Mouse (Mus musculus): ENCODE measurements around the gene Edaradd.
"Not testable (repeated sequence)": the region's sequence is repeated elsewhere in the genome, so short reads cannot be mapped to it uniquely, and the experiment has no call there.

The Edaradd gene

DNA sequence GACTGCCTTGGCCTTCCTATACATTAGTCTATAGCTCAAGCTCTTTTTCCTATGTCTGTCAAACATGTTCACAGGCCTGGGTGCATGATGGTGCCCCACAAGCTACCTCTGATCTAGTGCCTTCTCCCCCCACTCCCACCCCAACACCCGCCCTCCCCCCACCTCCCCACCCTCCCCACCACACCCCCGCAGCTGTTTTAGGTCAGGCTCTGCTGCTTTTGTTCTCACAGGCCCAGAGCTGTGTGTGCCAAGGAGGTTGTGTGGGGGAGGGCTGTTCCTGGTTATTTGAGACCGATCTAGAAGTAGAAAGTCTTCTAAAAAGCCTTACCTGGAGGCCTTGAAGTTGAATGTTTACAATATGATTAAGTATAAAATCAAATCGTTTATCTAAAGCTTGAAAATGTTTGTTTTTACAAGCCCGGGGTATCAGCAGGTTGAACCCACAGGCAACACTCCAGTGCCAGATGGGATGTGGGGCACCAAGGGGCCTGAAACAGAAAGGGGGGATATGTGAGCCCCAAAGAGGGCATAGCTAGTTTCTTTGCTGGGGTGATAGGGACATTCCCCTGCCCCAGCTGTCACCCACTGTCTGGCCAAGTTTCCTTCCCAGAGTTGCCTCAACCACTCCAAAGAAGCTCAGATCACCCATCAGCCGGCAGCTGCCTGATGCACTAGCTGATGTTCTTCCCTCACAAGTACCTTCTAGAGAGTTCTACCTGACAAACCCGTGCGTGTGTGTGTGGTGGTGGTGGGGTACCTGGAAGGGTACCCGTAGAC lies 8.9 kb downstream of the Edaradd start:
- peak; percentile 67 to 79 for DNase-seq

DNA sequence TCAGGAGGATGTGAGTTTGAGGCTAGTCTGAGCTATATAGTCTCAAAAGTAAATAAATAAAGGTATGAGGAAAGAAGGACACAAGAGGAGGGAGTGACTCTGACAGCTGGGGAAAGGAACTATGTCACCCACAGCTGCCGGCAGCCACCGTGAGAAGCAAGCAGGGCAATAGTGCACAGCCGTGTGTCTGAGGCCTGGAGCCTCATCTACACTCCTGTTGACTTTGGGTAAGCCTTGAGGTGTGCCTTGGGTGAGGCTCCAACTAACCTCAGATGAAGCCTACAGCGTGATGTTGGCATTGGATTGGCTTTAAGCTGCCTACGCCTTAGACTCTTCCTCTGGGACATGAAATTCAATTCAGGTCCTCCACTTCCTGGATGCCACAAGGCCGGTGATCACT lies 10.2 kb downstream of the Edaradd start:
- peak; percentile 52 to 79 for DNase-seq

DNA sequence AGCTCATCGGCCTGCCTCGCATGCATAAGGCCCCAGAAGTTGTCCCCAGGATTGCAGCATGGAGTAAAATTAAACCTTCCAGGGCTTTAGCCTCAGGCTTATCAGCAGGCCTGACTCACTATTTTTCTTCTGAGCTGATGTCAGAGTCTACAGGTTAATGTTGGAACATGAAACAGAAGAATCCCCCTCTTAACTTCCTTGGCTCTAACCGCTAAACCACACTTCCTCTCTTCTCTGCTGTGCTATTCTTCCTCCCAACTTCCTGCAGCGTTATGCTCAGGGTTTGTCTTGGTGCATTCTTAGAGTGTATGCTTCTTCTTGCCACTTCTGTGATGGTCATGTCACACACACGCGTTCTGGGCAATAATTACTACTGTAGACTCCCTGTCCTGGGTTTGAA lies 12.8 kb downstream of the Edaradd start:
- DNase-seq, result peak; percentile 45 to 52

DNA sequence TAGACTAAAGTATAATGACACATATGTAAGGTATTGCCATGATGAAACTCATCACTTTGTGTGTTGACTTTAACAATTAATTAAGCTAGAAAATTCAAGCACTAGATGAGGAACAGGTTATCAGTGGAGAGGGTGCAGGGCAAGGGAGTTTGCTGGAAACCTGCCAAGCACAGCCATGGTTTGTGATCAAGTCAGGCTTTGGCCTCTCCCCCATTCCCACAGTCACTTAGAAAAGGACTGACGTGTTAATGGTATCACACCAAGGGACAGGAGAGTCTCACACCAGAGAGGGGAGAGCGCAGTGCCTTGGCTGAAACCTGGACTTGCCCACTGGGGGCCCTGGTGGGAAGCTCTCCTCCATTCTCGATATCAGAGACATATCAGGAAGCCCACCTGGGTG lies 14.9 kb downstream of the Edaradd start:
- DNase-seq, result no peak

DNA sequence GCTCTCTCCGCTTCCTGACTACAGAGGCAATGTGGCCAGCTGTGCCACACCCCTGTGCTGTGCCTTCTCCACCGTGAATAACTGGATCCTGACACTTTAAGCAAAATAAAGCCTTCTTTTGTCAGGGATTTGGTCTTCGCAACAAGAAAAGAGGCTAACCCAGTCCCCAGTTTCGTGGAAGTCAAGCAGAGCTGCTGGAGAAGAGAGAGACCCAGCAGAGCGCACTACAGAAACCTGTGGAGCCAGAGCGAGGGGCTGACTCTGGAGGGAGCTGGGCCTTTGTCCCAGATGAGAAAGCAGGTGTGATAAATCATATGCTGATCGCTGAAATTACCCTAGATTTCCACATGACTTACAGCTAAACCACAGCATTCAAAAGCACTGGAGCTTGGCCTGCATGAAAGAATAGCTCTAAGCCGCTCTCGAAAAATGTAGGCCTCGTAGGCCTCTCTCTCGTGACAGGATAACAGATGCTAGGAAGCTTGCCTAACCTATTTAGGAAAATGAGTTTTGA lies 16.9 kb downstream of the Edaradd start:
- DNase-seq, result peak; percentile 37 to 40

DNA sequence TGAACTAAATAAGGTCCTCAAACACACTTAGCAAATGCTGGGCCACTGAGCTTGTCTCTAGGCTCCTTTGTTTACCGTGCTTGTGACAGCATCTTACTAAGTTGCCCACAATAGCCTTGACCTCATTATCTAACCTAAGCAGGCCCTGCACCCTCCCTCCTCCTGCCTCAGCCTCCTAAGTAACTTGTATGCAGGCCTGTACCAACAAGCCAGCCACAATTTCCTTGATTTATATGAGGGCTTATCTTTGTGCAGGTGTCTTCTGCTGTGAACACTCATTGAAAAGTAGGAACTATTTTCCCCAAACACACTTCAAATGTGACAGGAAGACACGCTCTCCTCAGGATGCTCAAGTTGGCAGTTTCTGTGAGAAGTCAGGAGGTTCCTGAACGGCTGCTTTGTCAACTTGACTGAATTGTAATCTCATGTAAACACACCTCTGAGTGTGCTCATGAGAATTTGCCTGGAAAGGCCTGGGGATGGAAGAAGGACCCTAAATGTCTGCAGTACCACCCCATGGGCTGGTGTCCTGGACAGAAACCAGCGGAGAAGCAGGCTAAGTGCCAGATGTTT lies 17.5 kb downstream of the Edaradd start:
- DNase-seq, result no peak

DNA sequence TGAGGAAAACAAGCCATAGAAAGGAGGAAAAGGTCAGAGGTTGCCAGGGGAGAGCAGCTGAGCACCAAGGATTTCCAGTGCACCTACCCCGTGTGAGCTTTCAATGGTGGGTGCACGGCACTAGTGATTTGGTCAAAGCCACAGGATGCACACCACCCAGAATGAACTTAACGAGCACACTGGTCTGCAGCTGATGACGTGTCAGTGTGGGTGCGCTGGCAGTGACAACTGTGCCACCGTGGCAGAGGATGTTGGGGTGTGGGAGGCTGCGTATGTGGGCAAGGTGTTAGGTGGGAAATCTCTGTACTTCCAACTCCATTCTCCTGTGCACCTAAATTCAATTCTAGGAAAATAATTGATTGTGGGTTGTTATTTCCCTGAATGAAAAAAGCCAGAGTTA lies 21.1 kb downstream of the Edaradd start:
- DNase-seq, result no peak

DNA sequence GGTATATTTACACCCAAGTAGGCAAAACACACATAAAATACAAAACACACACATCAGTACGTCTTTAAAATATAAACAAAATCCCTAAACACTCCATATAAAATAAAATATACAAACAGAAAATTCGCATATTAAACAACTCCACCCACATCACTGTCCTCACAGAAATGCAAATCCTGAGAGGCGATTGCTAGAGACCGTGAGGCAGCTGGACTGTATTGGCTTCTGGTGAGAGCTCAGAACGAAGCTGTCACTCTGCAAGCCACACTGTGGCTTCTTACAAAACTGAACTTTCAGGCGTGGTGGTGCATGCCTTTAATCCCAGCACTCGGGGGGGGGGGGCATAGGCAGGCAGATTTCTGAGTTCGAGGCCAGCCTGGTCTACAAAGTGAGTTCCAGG lies 22.4 kb downstream of the Edaradd start:
- no peak for DNase-seq

DNA sequence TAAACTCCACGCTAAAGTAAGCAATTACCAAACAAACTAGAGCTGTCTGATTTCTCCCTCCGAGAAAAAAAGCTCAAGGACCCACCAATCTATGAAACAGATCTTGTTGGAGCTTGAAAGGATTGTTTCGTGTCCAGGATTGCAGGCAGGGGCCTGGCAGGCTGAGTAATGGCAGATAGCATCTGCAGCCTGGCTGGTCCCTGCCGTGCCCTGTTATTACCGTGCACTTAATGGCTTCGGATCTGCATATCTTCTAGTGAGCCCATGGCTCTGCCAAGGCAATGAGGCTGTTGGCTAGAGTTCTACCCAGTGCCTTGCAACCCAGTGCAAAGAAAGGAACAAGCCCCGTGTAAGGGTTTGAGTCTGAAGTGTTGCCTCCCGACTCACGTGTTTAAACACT lies 25.5 kb downstream of the Edaradd start:
- no peak for DNase-seq

DNA sequence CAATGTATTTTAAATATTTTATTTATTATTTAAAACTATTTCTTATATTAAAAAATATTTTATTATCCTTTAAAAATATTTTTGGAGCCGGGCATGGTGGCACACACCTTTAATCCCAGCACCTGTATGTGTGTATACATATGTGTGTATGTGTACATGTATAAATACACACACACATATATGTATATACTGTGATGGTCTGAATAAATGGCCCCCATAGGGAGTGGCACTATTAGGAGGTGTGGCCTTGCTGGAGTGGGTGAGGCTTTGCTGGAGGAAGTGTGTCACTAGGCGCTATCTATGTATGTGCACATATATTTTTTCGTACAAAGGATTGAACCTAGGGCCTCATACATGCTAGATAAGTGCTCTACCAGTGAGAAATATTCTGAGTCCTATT lies 27.7 kb downstream of the Edaradd start:
- DNase-seq, result no peak

DNA sequence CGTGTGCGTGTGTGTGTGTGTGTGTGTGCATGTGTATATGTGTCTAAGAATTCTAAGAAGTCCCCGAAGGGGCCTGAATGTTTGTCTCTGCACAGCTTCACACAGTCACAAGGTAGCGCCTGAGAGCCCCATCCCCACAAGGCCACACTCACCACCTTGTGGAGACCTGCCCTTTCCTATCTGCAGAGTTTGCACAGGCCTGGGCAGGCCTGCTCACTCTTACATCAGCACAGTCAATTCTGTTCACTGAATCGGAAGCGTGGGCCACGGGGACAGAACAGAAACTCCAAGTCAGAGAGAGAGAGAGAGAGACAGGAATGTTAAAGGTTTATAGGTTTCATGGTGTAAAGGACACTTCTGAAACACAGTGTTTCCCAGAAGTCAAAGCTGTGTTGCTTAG lies 34.6 kb downstream of the Edaradd start:
- DNase-seq, result no peak

DNA sequence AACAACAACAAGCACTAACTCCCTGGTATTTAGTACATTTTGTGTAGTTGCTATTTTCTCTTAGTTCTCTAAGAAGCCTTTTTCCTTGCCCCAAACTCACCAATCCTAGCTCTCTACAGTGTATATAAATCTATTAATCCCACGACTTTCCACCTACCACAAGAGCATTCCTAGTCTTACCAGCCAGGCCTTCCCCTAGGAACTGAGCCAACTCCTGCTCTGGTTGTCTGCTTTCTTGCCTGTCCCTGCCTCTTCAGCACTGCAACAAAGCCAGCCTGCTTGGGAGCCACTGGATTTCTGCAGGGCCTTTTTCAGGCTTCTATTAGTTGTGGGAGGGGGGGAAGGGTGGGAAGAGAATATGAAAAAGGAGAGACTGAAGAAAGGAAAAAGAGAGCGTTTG lies 35.0 kb downstream of the Edaradd start:
- DNase-seq, result no peak

DNA sequence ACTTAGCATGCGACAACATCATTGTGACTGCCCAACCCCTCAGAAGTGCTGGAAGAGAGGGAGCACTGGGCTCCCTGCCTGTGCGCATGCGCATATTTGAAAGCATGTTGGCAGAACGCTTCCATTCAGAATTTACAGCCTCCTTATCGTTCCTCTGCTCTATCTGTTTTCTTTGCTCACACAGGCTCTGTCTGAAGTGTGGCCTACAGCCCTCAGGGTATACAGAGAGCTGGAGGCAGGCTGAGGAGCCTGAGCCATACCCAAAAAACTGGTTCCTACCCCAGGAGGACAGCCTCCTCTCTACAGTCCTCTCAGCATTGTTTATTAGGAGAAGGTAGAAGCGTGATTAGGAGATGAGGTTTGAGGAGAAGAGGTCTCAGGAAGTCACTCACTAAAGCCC lies 40.4 kb downstream of the Edaradd start:
- DNase-seq, result no peak

DNA sequence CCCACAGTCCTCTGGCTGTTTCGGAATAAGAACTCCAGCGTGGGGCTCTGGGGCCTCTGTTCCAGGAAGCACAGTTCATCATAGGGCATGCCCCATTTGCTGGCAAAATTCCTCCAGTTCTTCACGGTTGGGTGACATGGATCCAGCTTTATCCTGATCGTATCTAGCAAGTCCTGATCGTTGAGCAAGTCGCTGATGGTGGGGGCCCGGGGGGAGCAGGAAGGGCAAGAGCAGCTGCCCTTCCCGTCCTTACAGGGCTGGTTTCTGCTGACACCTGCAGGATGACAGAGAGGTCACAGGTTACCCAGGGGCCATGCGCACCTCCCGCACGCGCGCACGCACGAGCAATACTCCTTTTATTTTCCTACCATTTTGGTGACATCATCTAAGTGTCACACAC lies 41.9 kb downstream of the Edaradd start:
- DNase-seq, result no peak

DNA sequence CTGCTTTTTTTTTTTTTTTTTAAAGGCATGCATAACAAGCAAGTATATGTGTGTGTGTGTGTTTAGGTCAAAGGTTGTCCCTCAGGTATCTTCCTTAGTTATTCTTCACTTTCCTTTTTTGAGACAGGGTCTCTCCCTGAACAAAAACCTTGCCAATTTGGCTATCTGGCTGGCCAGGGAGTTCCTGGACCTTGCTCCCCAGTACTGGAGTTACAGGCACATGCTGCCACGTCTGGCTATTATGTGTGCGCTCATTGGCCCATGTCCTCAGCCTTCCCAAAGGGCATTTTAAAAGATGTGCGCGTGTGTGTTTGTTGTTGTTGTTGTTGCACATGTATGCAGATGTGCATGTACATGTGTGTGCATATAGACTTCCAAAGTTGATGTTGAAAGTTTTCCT lies 43.4 kb downstream of the Edaradd start:
- no peak for DNase-seq

DNA sequence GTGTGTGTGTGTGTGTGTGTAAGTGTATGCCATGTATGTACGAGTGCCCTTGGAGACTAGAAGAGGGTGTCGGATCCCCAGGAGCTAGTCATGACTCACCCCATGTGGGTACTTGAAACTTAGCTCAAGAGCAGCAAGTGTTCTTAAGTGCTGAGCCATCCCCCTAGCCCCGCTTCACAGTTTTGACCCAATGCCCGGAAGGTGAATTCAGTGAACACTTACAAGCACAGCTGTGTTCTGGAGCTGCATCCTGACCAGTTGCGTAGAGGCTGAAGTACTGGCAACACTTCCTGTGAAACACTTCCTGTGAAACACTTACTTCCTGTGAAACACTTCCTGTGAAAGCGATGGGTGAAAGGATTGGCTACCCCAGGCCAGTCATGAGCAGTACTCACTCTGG lies 45.0 kb downstream of the Edaradd start:
- peak; percentile 22 to 32 for DNase-seq

DNA sequence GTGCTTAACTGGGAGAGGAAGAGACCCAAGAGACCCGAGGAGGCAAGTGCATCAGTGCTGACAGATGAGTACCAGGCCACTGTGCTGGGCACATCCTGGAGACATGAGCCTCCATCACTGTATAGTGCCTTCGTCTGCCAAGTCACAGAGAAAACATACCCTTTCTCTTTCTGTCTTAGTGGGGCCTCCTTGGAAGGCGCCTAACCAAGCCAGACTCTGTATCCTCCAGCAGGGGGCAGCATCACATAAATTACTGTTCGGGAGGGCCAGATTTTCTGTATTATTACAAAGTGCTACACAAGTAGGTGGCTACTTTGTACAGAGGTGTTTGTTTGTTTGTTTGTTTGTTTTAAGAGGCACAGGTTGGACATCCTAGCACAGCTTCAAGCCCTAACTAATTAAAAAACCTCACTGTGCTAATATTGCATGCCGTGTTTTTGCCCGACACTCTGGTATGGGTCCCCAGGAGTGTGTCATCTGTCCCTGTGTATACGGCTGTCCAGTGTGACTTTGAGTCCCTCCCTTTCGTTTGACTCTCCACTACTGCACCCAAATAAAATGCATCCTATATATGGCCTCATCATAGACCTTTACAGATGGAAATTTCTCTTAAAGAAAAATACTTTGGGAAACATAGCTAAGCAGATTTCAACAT lies 46.4 kb downstream of the Edaradd start:
- peak; percentile 72 to 78 for DNase-seq

DNA sequence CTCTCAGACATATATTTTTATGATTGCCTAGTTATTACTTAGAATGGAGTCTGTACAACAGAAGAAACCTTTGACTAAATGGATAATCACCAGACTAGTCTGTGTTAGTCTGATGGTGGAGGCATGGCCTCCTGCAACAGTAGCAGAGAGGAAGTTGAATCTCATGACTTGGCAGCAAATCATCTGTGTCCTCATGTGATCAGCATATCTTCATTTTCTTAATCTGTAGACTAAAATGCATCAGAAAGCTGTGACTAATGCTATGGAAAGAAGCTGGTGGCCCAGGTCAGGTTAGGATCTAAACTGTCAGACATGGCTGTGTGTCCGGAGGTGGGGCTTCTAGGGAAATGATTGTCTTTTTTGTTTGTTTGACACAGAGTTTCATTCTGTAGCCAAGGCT lies 51.8 kb downstream of the Edaradd start:
- no peak for DNase-seq

DNA sequence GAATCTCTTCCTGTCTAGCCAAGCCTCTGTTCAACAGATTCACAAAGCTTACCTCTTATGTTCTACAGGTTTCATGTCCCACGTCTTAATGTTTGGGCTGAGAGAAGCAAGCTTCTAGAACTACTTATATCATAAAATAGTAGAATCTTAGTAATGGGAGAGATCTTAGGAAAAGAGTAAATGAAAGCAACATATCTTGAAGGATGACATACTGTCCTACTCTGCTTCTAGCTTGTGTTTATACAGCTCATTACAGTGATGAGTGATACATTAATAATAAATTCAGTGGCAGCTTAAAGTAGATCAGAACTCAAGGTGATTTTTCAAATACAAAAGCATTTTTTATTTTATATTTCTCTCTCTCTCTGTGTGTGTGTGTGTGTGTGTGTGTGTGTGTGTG lies 55.4 kb downstream of the Edaradd start, which contains the start of gene Lgals8:
Lgals8 (minus strand) TSS at position 101 of the 400 bp plus-strand sequence.
- DNase-seq, result no peak

DNA sequence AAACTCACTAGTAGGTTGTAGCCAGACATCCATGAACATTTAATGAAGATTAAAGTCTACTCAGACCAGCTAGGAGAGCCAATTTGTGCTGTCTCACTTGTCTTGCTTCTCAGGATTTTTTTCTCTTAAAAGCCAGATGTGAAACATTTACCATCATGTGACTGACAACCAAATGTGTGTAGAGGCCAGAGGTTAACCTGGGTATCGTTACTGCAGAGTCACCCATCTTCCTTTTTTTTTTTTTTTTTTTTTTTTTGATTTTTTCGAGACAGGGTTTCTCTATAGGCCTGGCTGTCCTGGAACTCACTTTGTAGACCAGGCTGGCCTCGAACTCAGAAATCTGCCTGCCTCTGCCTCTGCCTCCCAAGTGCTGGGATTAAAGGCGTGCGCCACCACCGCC lies 56.1 kb downstream of the Edaradd start:
- DNase-seq, result not testable (repeated sequence)

DNA sequence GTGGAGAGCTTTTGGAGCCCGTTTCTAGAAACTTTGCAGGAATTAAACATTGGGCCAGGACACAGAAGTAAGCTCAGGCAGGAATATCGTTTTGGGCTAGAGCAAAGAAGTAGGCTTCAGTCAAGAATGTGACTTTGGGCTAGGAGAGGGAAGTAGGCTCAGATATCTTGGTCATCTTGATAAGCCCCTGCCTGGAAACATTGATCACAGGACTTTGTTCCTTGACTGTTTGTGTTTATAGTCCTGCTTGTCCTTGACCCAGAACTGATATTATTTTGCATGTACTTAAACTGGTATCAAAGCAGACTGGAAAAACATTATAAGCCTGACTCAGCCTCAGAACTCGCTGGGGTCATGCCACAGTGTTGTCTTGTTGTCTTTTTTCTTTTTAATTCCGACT lies 57.6 kb downstream of the Edaradd start:
- DNase-seq, result no peak

DNA sequence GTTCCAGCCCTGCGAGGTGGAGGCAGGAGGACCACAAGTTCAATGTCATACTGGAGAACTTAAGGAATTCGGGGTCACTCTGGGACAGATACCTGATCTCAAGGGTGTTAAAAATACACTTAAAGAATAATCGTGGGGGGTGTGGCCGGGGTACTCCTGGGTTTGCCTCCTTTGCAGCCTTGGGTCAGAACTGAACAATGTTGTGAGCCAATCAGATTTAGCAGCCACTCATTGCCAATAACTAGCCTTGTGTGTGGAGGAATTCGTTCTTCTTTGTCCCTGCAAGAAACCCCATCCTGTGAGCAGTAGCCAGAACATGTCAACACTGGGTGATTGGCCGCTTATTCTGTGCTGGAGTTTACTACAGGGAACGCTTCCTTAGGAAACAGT lies 58.5 kb downstream of the Edaradd start:
- no peak for DNase-seq

DNA sequence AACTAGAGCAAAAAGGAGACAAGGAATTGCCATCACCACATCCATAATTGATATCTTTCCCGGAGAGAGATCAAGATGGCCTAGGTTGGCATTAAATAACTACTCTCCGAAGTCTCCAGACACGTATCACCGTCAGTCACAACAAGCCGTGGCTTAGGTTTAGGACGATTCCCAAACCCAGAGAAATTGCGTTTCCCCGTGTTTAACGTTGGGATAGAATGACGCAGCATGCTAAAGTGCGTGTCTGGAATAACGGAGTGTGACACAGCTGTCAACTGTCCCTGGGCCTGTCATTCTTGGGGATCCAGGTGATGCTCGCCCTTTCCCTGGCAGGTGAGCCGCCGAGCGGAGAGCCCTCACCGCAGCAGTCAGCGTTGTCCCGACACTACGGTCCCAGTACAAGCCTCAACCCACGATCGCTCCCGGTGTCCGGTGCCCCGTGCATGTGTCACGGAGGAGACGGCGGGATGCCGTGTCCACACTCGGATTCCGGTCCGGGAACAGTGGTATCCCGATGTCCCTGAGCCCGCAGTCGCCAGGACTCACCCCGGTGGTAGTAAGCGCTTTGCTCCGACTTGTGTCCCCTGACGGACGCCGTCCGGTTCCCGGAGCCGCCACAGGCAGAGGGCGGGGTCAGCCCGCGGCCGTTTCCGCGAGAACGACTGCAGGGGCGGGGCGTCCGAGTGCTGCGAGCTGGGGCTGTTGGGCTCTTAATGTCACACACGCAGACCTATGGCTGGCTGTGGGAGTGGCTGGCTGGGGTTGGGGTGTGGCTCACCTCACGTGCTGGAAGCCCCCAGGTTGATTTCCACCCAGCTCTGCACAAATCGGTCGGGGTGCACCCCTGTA lies 59.1 kb downstream of the Edaradd start:
- DNase-seq, result peak; percentile 95 to 96

Measured in thymus, postnatal 36 days (tissue).